Mouse (Mus musculus) cerebellum, adult 8-10 months (tissue): ENCODE measurements around the gene Prss42.
A peak's percentile ranks its signal among the peaks of the same experiment; 100 is the strongest.

Experiments
- DNase-seq: peaks from one replicate; pipeline ENCODE4 v3.0.0; 2022

Gene Prss42

GRCm38 (mm10) chr9:110797866-110798265 is at the start of gene Prss42:
TSS of gene Prss42 (plus strand) at chr9:110798166.
- DNase-seq: no peak

- no peak for DNase-seq
Observed at GRCm38 (mm10) chr9:110748451-110748850, 49.5 kb upstream of the Prss42 start.

DNA sequence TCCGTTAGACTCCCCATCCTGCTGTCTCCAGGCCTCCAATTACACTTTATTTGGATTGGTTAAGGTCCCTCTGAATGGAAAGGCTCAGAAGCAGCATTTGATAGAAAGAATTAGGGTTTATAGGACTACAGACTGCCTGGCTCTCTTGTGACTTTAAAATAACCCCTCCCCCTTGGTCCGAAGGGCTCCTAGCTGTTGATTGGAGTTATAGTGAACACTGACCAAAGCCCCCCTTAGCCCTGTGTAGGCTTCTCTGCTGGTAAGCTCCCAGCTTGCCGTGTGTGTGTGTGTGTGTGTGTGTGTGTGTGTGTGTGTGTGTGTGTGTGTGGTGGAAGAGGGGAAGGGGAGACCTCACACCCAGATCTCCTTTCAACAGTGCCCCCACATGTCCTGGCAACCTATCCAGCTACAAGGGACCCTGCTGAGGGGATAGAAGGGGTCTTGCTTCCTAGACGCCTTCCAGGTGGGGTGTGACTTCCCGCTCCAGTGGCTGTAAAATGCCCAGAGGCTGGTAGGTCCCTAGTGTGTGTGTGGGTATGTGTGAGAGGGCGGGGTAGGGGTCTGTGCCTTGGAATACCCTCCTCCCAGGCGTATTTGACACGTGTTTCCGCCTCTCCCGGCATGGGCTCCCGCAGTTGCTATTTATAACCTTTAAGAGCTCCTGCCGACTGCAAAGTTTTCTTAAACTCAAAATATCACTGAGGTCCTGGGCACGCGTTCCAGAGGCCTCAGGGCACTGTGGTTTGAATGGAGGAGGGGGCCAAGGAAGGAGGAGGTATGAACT is 47.4 kb upstream of the Prss42 start:
- DNase-seq: no peak

GRCm38 (mm10) chr9:110751412-110751811 is 46.6 kb upstream of the Prss42 start:
- no peak for DNase-seq

- no peak for DNase-seq
Observed at GRCm38 (mm10) chr9:110752917-110753435, 45.0 kb upstream of the Prss42 start.

- DNase-seq: no peak
Observed at GRCm38 (mm10) chr9:110753773-110754172, 44.2 kb upstream of the Prss42 start.

DNA sequence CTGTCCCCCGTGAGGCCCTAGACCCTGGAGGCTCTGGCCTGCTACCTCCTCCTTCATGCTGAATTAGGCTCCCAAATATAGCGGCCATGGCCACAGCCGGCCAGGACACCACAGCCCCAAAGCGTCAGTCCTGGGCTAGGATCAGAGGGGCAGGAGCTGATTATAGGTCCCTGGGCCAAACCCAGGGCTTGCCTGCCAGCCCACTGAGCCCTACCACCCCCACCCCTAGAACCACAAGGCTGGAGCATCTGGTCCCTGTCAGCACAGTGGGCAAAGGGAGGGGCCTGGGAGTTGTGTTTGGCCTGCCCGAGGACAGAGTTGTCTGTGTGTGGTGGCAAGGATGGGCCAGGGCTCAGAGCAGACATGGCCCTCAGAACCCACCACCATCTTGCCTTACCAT is 40.1 kb upstream of the Prss42 start:
- DNase-seq: no peak

DNA sequence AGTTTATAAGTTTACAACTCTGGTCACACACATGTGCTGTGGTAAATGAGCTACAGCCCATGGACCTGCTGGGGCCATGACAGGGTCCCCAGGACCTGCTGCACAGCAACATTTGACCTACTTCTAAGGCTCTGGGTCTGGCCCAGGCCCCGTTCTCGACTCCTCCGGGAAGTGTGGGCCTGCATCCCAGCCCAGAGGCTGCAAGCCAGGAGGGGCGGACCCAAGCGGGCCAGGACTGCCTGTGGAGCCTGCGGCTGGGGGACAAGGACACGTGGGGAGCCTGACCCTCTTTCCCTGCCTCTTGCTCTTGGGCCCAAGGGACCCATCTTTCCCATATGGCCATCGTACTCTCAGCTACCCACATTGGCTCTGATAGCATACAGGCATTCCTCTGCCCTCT is 39.4 kb upstream of the Prss42 start:
- DNase-seq: no peak

DNA sequence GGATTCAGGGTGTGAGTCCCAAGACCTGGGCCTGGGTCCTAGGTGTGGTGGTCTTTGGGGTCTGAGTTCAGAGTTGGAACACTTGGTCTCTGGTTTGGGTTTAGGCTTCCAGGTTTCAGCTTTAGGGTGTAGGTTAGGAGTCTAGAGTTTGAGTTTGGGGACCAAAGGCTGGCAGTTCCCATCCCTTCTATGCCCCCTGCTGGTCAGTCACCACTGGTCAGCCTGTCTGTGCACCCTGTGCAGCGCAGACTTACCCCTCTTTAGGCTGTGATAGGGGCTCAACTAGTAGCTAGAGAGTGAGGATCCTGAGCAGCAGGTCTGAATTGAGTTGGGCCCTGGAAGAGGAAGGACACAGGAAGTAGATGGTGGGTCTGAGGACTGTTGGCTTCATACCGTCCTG is 38.7 kb upstream of the Prss42 start:
- DNase-seq: no peak

DNA sequence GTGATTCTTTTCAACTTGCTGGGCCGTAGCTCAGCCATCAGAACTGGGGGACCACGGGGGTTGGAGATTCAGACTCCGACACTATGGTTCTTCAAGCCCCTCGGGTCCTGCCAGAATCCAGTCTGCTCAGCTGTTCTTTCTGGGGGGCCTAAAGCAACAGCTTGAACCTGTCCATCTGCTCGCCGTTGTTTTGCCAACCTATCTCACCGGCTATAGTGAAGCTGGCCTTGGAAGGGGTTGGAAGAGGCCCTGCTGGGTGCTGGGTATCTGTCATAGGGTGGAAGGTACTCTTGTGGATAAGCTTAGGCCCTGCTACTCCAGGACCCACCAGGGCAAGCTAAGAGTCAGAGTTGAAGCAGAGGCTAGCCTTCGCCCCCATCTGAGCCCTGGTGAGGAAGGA is 37.1 kb upstream of the Prss42 start:
- no peak for DNase-seq

- no peak for DNase-seq
Observed at GRCm38 (mm10) chr9:110762763-110763162, 35.2 kb upstream of the Prss42 start.

DNA sequence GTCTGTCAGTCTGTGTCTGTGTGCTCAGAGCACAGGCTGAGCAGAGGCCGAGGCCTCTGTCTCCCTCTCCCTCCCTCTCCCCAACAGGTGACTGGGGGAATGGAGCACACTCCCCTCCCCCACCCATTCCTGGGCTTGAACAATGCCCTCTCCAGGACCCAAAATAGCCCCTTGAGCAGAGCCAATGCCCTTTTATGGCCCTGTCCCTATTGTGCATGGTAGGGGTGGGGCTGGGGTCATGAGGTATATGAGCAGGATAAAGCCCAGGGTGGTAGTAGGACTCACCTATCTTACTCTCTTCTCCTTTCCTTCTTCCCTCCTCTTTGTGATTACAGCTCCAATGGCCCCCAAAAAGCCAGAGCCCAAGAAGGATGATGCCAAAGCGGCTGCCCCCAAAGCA is 34.6 kb upstream of the Prss42 start:
- no peak for DNase-seq

DNA sequence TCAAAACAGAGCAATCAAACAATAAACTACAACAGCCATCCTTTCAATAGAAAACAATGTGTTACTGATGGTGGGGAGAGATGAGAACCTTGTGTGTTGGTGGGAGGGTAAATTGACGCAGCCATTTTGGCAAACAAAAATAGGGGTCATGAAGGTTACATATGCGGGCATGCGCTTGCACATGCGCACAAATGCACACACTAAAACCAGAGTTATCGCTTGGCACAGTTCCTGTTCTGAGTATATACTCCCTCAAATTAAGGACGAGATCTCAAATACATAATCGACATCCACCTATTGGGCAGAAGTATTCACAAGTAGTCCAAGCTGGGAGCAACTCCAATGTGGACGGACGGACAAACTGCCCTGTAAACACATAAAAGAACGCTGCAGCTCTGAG is 25.6 kb upstream of the Prss42 start:
- no peak for DNase-seq

DNA sequence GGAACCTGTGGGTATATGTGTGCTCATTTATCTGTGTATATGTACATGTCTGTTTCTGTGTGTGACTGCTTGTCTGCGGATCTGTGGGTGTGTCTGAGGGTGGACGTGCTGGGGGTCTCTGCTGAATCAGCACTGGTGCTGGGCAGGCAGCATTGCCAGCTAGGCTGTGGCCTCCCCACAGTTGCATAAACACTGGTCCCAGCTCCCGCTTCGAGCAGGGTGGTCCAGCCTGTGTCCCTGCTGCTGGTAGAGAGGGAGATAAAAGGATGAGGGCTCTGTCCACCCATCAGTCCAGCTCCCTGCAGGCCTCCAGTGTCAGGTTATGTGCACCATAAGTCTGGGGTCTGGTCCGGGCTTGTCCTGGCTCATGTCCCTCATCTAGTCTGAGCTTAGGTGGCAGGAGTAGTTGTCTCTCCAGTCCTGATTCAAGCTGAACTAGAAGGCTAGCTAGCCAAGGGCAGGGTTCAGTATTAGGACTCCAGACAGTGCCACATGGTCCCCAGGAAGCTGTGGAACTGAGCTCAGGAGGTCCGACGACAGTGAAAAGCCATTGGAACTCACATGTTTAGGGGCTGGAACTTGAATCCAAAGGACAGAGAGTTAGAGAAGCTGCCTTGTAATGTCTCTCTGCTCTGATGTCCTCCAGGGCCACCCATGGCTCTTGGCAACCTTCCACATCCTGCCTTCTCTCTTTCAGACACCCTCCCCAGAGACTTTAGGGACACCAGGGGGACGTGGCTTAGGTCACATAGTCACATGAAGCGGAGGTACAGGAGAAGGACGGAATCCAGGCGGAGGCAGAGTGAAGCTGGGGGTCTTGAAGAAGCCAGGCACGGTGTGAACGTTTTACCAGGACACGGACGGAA is 23.3 kb upstream of the Prss42 start:
- no peak for DNase-seq

DNA sequence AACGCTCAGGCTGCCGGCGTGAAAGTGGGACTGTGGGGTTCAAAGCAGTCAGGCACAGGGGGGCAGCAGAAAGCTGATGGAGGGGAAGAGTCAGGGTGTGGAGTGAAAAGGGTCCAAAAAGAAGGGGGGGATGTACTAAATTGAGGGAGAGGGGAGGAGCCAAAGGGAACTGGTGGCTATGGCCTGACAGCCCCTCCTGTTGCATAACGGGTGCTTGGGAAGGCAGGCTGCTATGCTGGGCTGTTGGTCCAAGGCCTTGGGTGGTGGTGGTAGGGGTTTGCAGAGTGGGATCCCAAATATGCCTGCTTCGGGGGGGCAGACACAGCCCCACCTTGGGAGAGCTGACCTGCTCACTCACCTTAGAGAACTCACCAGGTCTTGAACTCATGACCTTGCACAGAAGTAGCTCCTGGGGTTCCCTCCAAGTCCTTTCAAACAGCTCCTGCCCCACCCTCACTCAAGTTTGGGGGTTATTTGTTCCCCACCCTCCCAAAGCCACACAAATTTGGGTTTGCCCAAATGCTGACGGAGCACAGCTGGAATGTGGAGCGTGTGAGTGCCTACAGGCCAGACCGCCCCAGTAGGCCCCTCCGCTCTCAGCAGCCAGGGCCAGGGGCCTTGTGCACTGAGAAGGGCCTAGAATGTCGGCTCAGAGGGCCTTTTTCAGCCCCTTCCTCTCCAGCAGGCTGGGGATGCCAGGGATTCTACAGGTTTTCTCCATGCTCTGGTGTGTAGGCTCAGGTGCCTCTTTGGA is 22.5 kb upstream of the Prss42 start:
- DNase-seq: no peak

DNA sequence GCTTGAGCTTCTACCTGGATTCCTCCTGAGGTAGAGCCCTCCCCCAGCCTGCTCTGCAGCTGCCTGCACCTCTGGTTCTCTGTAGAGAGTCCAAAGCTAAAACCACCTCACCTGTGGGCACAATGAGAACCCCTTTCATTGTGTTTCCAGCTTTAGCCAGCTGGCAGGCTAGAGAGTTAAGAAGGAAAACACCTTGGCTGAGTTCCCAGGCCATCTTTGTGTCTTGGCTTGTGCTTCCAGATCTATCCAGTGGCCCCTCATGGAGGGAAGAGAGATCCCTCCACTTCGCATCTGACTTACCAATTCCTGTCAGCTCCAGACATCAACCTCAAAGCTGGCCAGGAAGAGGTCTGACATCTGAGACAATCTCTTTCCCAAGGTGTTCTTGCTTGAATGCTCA is 19.9 kb upstream of the Prss42 start:
- no peak for DNase-seq

DNA sequence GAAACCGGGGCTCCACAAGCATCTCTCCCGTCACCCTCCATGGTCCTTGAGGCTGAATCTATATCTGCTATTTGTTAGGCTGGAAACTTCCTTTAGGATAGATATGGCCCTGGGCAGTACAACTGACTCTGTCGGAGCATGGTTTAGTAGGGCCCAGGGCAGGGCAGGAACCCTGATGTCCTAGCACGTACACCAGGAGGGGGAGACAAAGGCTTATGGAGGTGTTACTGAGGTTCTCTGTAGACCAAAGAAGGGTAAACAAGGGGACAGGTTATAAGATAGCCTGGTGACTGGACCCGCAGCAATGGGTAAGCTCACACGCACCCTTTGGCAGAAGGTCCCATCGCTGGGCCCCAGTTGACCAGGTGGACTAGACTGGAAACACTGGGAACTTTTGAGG is 19.4 kb upstream of the Prss42 start:
- no peak for DNase-seq

GRCm38 (mm10) chr9:110779242-110779913 is 18.6 kb upstream of the Prss42 start:
- DNase-seq: no peak

DNA sequence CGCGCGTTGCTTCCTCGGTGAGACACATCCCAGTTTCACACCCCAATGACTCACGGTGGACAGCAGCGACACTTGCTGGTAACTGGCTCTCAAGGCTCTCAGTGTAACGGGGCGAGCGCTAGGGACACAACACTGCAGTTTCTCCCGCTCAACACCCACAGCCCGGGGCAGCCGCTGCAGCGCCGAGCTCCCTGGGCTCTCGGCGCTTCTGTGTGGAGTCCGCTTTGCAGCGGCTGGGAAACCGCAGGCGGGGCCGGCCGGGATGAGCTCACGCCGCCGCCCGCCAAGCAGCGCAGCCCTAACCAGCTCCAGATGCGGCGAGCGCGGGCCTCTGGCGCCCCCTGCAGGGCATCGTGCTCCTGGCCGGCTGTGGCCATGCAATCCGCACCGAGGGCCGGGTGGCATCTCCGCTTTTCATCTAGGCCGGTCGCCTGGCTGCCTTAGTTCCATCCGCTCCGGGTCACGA is 16.7 kb upstream of the Prss42 start:
- peak; percentile 94 for DNase-seq

- peak; percentile 76 for DNase-seq
Observed at GRCm38 (mm10) chr9:110781731-110782130, 16.2 kb upstream of the Prss42 start.

DNA sequence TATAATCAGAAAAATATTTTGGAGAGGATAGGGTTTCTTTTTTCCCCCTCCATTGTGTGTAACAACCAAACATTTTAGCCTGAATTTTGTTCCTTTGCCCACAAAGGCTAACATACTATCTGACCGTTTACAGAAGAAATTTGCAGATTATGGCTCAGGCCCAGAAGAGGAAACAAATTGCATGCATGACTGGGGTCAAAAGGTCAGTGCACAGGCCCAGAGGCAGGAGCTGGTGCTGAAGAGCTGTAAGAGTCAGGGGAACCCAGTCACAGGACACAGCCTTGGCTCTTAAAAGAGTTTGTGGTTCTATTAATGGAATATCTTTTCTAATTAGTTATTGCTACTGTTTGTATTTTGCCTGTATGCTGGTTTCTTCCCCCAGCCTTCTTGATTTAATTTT is 14.4 kb upstream of the Prss42 start:
- DNase-seq: no peak

DNA sequence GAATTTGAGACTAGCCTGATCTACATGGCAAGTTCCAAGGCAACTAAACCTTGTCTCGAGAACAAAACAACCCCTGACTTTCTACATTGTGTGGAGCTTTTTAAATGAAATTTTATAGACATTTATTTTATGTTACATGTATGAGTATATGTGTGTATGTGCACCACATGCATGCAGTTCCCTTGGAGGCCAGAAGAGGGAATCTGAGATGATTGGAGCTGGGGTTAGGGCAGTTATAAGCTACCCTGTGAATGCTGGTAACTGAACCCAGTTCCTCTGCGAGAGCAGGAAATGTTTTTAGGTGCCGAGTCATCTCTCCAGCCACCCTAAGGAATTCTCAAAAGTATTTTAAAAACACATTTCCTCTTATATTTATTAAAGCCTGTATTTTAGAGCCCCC is 9.8 kb upstream of the Prss42 start:
- no peak for DNase-seq

DNA sequence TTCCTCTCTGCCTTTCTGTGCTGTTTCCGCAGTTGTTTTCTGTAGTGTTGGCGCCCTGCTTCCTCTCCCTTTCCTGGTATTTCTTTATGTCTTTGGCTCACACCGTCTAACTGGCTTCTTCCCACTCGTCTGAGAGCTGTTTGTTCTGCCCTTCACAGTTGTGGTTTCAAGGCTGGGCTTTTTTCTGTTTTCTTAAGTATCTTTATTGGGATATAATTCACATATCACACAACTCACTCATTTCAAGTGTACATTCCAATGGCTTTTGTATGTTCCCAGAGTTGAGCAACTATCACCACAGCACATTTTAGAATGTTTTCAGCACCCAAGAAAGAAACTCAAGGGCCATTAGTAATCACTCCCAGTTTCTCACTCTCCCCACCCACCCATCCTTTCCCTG is 7.5 kb upstream of the Prss42 start:
- no peak for DNase-seq
